Mouse (Mus musculus): ENCODE measurements around the gene Crybg2. TPM values are rescaled to one million over a fixed set of nuclear protein-coding genes. Genes with fewer than 3 reads are reported as not detected.

Crybg2 gene
- total and polyA plus RNA-seq, 2 experiments from 2014 or later, result 0.08 TPM; not detected in 1

DNA sequence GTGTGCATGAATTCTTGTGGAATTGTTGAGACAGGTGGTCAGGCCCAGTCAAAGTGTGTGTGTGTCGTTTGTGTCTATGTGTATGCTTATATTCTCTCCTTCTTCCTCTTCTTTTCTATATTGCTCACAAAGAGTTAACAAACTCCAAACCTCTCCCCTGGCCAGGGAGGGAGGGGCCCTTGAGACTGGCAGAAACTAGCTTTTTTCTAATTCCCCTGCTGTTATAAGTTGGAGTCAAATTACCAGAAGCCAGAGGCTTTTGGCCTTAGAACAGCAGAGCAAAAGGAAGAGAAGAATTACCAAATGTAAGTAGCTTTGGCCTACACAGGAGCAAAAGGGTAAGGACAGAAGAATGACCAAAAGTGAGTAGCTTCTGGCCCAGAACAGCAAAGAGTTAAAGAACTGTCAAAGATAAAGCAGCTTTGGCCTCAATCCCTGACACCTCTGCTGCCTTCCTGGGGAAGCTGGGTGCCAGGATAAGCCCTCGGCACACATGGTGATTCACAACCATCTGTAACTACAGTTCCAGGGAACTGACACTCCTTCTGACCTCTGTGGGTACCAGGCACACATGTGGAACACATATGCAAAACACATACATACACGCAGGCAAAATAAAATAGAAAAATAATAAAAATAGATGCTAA, 75.8 kb downstream of the Crybg2 start:
- Histone ChIP-seq H3K9me3 (replicated peaks; ENCODE audit: control insufficient read depth, low read length) (no peaks in the 10 kb centered on the region), H3K4me1 (ENCODE audit: control insufficient read depth, insufficient read depth) (no peaks in the 10 kb centered on the region), H3K36me3 (replicated peaks; ENCODE audit: control insufficient read depth, insufficient read depth, low read length) (peaks cover 30% of the 10 kb centered on the region), H3K4me2 (ENCODE audit: low read depth, low read length) (no peak overlapping the region), H3K4me3 (ENCODE audit: low read depth, low read length) (no peak overlapping the region), H3K27ac (ENCODE audit: low read depth) (no peak overlapping the region), H3K9ac (replicated peaks; ENCODE audit: low read depth, low read length) (no peak overlapping the region), H3K27me3 (ENCODE audit: control insufficient read depth, insufficient read depth, low read length) (no peaks in the 10 kb centered on the region)
- 42% methylated on average over 3 of the region's 3 CpGs for WGBS
- DNase-seq (ENCODE audit: low spot score) (no peak), ATAC-seq (ENCODE audit: insufficient read depth, low read depth) (no peak)
- TF ChIP-seq CTCF (IDR thresholded peaks at IDR 0.05; ENCODE audit: low read depth) (no peak), EP300 (IDR thresholded peaks at IDR 0.05; ENCODE audit: low read depth) (no peak)

DNA sequence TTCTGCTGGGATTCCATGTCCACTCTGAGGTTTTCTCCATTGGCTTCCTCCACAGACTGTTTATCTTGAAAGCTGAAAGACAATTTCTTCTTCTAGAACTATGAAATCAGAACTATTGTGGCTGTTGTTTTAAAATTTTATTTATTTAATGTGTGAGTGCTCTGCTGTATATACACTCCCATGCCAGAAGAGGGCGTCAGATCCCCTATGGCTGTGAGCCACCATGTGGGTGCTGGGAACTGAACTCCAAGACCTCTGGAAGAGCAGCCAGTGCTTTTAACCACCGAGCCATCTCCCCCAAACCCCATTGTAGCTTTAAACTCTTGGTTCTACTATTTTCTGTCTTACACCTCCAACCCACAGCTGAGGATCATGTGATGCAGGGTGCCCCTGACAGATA, 78.2 kb downstream of the Crybg2 start:
- TF ChIP-seq CTCF (IDR thresholded peaks at IDR 0.05; ENCODE audit: low read depth) (no peak), EP300 (IDR thresholded peaks at IDR 0.05; ENCODE audit: low read depth) (no peak)
- no peak overlapping the region for H3K9ac ChIP-seq (replicated peaks; ENCODE audit: low read depth, low read length)
- no peaks in the 10 kb centered on the region for H3K4me1 ChIP-seq (ENCODE audit: control insufficient read depth, insufficient read depth)
- H3K27ac ChIP-seq (ENCODE audit: low read depth), result no peak overlapping the region
- no peaks in the 10 kb centered on the region for H3K9me3 ChIP-seq (replicated peaks; ENCODE audit: control insufficient read depth, low read length)
- 89% methylated on average over 2 of the region's 2 CpGs for WGBS
- no peak overlapping the region for H3K4me3 ChIP-seq (ENCODE audit: low read depth, low read length)
- DNase-seq (ENCODE audit: low spot score), result no peak
- no peak for ATAC-seq (ENCODE audit: insufficient read depth, low read depth)
- H3K4me2 ChIP-seq (ENCODE audit: low read depth, low read length), result no peak overlapping the region
- H3K27me3 ChIP-seq (ENCODE audit: control insufficient read depth, insufficient read depth, low read length), result no peaks in the 10 kb centered on the region
- H3K36me3 ChIP-seq (replicated peaks; ENCODE audit: control insufficient read depth, insufficient read depth, low read length), result peaks cover 30% of the 10 kb centered on the region

Other genes with a start within 250 kb of the Crybg2 start
- 8.0 and 16.9 TPM in 2 replicates for gene Rps6ka1, start 173.0 kb upstream of the Crybg2 start, total RNA-seq (2014; rRNA removed; ENCODE audit: low replicate concordance)
- gene Rps6ka1, start 173.0 kb upstream of the Crybg2 start, polyA plus RNA-seq (2015; fragmentation: Nextera tagmentation; extraction: Ambion mirVana), result 5.9 and 6.8 TPM in 2 replicates
- gene Hmgn2, start 92.2 kb upstream of the Crybg2 start, total RNA-seq (2014; rRNA removed; ENCODE audit: low replicate concordance), result 197 and 271 TPM in 2 replicates
- 867 and 901 TPM in 2 replicates for gene Hmgn2, start 92.2 kb upstream of the Crybg2 start, polyA plus RNA-seq (2015; fragmentation: Nextera tagmentation; extraction: Ambion mirVana)
- gene Dhdds, start 59.9 kb upstream of the Crybg2 start, total RNA-seq (2014; rRNA removed; ENCODE audit: low replicate concordance), result 38.4 and 39.8 TPM in 2 replicates
- 25.8 and 28.5 TPM in 2 replicates for gene Dhdds, start 59.9 kb upstream of the Crybg2 start, polyA plus RNA-seq (2015; fragmentation: Nextera tagmentation; extraction: Ambion mirVana)
- not detected in 2 replicates for gene Lin28a, start 42.0 kb upstream of the Crybg2 start, total RNA-seq (2014; rRNA removed; ENCODE audit: low replicate concordance)
- gene Lin28a, start 42.0 kb upstream of the Crybg2 start, polyA plus RNA-seq (2015; fragmentation: Nextera tagmentation; extraction: Ambion mirVana), result 0.10 TPM in 1 of 2 replicates, not detected in the other
- not detected in 2 replicates for gene Zfp683, start 7.0 kb upstream of the Crybg2 start, total RNA-seq (2014; rRNA removed; ENCODE audit: low replicate concordance)
- not detected in 2 replicates for gene Zfp683, start 7.0 kb upstream of the Crybg2 start, polyA plus RNA-seq (2015; fragmentation: Nextera tagmentation; extraction: Ambion mirVana)
- gene Cd52, start 34.3 kb downstream of the Crybg2 start, total RNA-seq (2014; rRNA removed; ENCODE audit: low replicate concordance), result 10.5 TPM in 1 of 2 replicates, not detected in the other
- gene Cd52, start 34.3 kb downstream of the Crybg2 start, polyA plus RNA-seq (2015; fragmentation: Nextera tagmentation; extraction: Ambion mirVana), result 9.3 and 10.5 TPM in 2 replicates
- gene Ubxn11, start 41.8 kb downstream of the Crybg2 start, total RNA-seq (2014; rRNA removed; ENCODE audit: low replicate concordance), result not detected in 2 replicates
- gene Ubxn11, start 41.8 kb downstream of the Crybg2 start, polyA plus RNA-seq (2015; fragmentation: Nextera tagmentation; extraction: Ambion mirVana), result 0.97 and 1.2 TPM in 2 replicates
- gene Sh3bgrl3, start 68.0 kb downstream of the Crybg2 start, total RNA-seq (2014; rRNA removed; ENCODE audit: low replicate concordance), result 49.7 and 67.6 TPM in 2 replicates
- 140 and 150 TPM in 2 replicates for gene Sh3bgrl3, start 68.0 kb downstream of the Crybg2 start, polyA plus RNA-seq (2015; fragmentation: Nextera tagmentation; extraction: Ambion mirVana)
- gene Cep85, start 126.3 kb downstream of the Crybg2 start, total RNA-seq (2014; rRNA removed; ENCODE audit: low replicate concordance), result 24.2 and 30.6 TPM in 2 replicates
- 27.4 and 29.7 TPM in 2 replicates for gene Cep85, start 126.3 kb downstream of the Crybg2 start, polyA plus RNA-seq (2015; fragmentation: Nextera tagmentation; extraction: Ambion mirVana)
- gene Gm7534, start 142.2 kb downstream of the Crybg2 start, total RNA-seq (2014; rRNA removed; ENCODE audit: low replicate concordance), result not detected in 2 replicates
- not detected in 2 replicates for gene Gm7534, start 142.2 kb downstream of the Crybg2 start, polyA plus RNA-seq (2015; fragmentation: Nextera tagmentation; extraction: Ambion mirVana)
- not detected in 2 replicates for gene Catsper4, start 166.6 kb downstream of the Crybg2 start, total RNA-seq (2014; rRNA removed; ENCODE audit: low replicate concordance)
- gene Catsper4, start 166.6 kb downstream of the Crybg2 start, polyA plus RNA-seq (2015; fragmentation: Nextera tagmentation; extraction: Ambion mirVana), result not detected in 2 replicates
- 0.69 and 5.1 TPM in 2 replicates for gene Cnksr1, start 177.6 kb downstream of the Crybg2 start, total RNA-seq (2014; rRNA removed; ENCODE audit: low replicate concordance)
- gene Cnksr1, start 177.6 kb downstream of the Crybg2 start, polyA plus RNA-seq (2015; fragmentation: Nextera tagmentation; extraction: Ambion mirVana), result 0.66 and 0.77 TPM in 2 replicates
- gene E130218I03Rik, start 182.8 kb downstream of the Crybg2 start, total RNA-seq (2014; rRNA removed; ENCODE audit: low replicate concordance), result not detected in 2 replicates
- gene E130218I03Rik, start 182.8 kb downstream of the Crybg2 start, polyA plus RNA-seq (2015; fragmentation: Nextera tagmentation; extraction: Ambion mirVana), result 0.16 and 0.20 TPM in 2 replicates
- 4.0 and 4.2 TPM in 2 replicates for gene Zfp593, start 184.8 kb downstream of the Crybg2 start, total RNA-seq (2014; rRNA removed; ENCODE audit: low replicate concordance)
- 5.4 and 6.0 TPM in 2 replicates for gene Zfp593, start 184.8 kb downstream of the Crybg2 start, polyA plus RNA-seq (2015; fragmentation: Nextera tagmentation; extraction: Ambion mirVana)
- gene Gm30191, start 186.1 kb downstream of the Crybg2 start, total RNA-seq (2014; rRNA removed; ENCODE audit: low replicate concordance), result not detected in 2 replicates
- not detected in 2 replicates for gene Gm30191, start 186.1 kb downstream of the Crybg2 start, polyA plus RNA-seq (2015; fragmentation: Nextera tagmentation; extraction: Ambion mirVana)
- 18.4 and 26.1 TPM in 2 replicates for gene Grrp1, start 193.3 kb downstream of the Crybg2 start, total RNA-seq (2014; rRNA removed; ENCODE audit: low replicate concordance)
- 6.0 and 6.5 TPM in 2 replicates for gene Grrp1, start 193.3 kb downstream of the Crybg2 start, polyA plus RNA-seq (2015; fragmentation: Nextera tagmentation; extraction: Ambion mirVana)
- 6.6 and 31.0 TPM in 2 replicates for gene Pdik1l, start 227.1 kb downstream of the Crybg2 start, total RNA-seq (2014; rRNA removed; ENCODE audit: low replicate concordance)
- gene Pdik1l, start 227.1 kb downstream of the Crybg2 start, polyA plus RNA-seq (2015; fragmentation: Nextera tagmentation; extraction: Ambion mirVana), result 7.7 and 9.4 TPM in 2 replicates